Mouse (Mus musculus): ENCODE measurements around the gene Fyttd1. TPM values are rescaled to one million over a fixed set of nuclear protein-coding genes. Genes with fewer than 3 reads are reported as not detected.

The Fyttd1 gene
- polyA plus RNA-seq, 1 experiment from 2014 or later, result 52.7 TPM

GRCm38 (mm10) chr16:32854050-32854571, 23.2 kb upstream of the Fyttd1 start:
- H3K9me3 ChIP-seq (ENCODE audit: control insufficient read depth), result no peaks in the 10 kb centered on the region
- H3K4me1 ChIP-seq (replicated peaks; ENCODE audit: control insufficient read depth, insufficient read depth, low read length), result 0 out of 2 replicates have a peak, but pooled peaks cover 3% of the 10 kb centered on the region
- no peak overlapping the region for H3K4me2 ChIP-seq (replicated peaks; ENCODE audit: low read depth)
- H3K9ac ChIP-seq (ENCODE audit: low read depth, low read length), result no peak overlapping the region
- WGBS, result 74% methylated on average over 2 of the region's 2 CpGs
- TF ChIP-seq CTCF (IDR thresholded peaks at IDR 0.05; ENCODE audit: low read depth), result no peak
- H3K36me3 ChIP-seq (ENCODE audit: control insufficient read depth, insufficient read depth), result peaks cover 28% of the 10 kb centered on the region
- no peaks in the 10 kb centered on the region for H3K27me3 ChIP-seq (replicated peaks; ENCODE audit: control insufficient read depth, insufficient read depth, low read length)
- H3K27ac ChIP-seq (ENCODE audit: low read depth, low read length), result no peak overlapping the region
- H3K4me3 ChIP-seq (ENCODE audit: low read depth, low read length), result no peak overlapping the region
- no peak for ATAC-seq

GRCm38 (mm10) chr16:32856751-32857150, 20.5 kb upstream of the Fyttd1 start:
- Histone ChIP-seq H3K9me3 (ENCODE audit: control insufficient read depth) (no peaks in the 10 kb centered on the region), H3K4me1 (replicated peaks; ENCODE audit: control insufficient read depth, insufficient read depth, low read length) (0 out of 2 replicates have a peak, but pooled peaks cover 3% of the 10 kb centered on the region), H3K4me3 (ENCODE audit: low read depth, low read length) (no peak overlapping the region), H3K27me3 (replicated peaks; ENCODE audit: control insufficient read depth, insufficient read depth, low read length) (no peaks in the 10 kb centered on the region), H3K36me3 (ENCODE audit: control insufficient read depth, insufficient read depth) (peaks cover 33% of the 10 kb centered on the region), H3K4me2 (replicated peaks; ENCODE audit: low read depth) (no peak overlapping the region), H3K9ac (ENCODE audit: low read depth, low read length) (no peak overlapping the region), H3K27ac (ENCODE audit: low read depth, low read length) (no peak overlapping the region)
- no peak for ATAC-seq
- 94% methylated on average over 3 of the region's 3 CpGs for WGBS
- no peak for TF ChIP-seq CTCF (IDR thresholded peaks at IDR 0.05; ENCODE audit: low read depth)

- Histone ChIP-seq H3K4me1 (replicated peaks; ENCODE audit: control insufficient read depth, insufficient read depth, low read length) (0 out of 2 replicates have a peak, but pooled peaks cover 3% of the 10 kb centered on the region), H3K27me3 (replicated peaks; ENCODE audit: control insufficient read depth, insufficient read depth, low read length) (no peaks in the 10 kb centered on the region), H3K4me3 (ENCODE audit: low read depth, low read length) (no peak overlapping the region), H3K9me3 (ENCODE audit: control insufficient read depth) (no peaks in the 10 kb centered on the region), H3K4me2 (replicated peaks; ENCODE audit: low read depth) (peak overlapping the region; percentile 9; the same call in 1 of the 2 replicates), H3K9ac (ENCODE audit: low read depth, low read length) (peak overlapping the region; percentile 12; the same call in 1 of the 2 replicates), H3K27ac (ENCODE audit: low read depth, low read length) (peak overlapping the region; percentile 52), H3K36me3 (ENCODE audit: control insufficient read depth, insufficient read depth) (peaks cover 33% of the 10 kb centered on the region)
- 33% methylated on average over 4 of the region's 4 CpGs for WGBS
- 0 out of 2 replicates have a peak, but pooled peaks have one; percentile 34 for ATAC-seq
- TF ChIP-seq CTCF (IDR thresholded peaks at IDR 0.05; ENCODE audit: low read depth), result no peak
Measured at GRCm38 (mm10) chr16:32858356-32858755, 18.9 kb upstream of the Fyttd1 start.

GRCm38 (mm10) chr16:32858771-32859636, 18.3 kb upstream of the Fyttd1 start:
- 34% methylated on average over 12 of the region's 12 CpGs for WGBS
- ATAC-seq, result peak; percentile 55; the same call in 1 of the 2 replicates
- H3K36me3 ChIP-seq (ENCODE audit: control insufficient read depth, insufficient read depth), result peaks cover 34% of the 10 kb centered on the region
- 0 out of 2 replicates have a peak, but pooled peaks cover 3% of the 10 kb centered on the region for H3K4me1 ChIP-seq (replicated peaks; ENCODE audit: control insufficient read depth, insufficient read depth, low read length)
- TF ChIP-seq CTCF (IDR thresholded peaks at IDR 0.05; ENCODE audit: low read depth), result no peak
- no peaks in the 10 kb centered on the region for H3K27me3 ChIP-seq (replicated peaks; ENCODE audit: control insufficient read depth, insufficient read depth, low read length)
- H3K4me2 ChIP-seq (replicated peaks; ENCODE audit: low read depth), result peak overlapping the region; percentile 9; the same call in 1 of the 2 replicates
- H3K27ac ChIP-seq (ENCODE audit: low read depth, low read length), result peak overlapping the region; percentile 52
- H3K9me3 ChIP-seq (ENCODE audit: control insufficient read depth), result no peaks in the 10 kb centered on the region
- no peak overlapping the region for H3K4me3 ChIP-seq (ENCODE audit: low read depth, low read length)
- peak overlapping the region; percentile 12; the same call in 1 of the 2 replicates for H3K9ac ChIP-seq (ENCODE audit: low read depth, low read length)

GRCm38 (mm10) chr16:32861813-32862385, 15.4 kb upstream of the Fyttd1 start:
- no peak overlapping the region for H3K9ac ChIP-seq (ENCODE audit: low read depth, low read length)
- H3K4me3 ChIP-seq (ENCODE audit: low read depth, low read length), result no peak overlapping the region
- peaks cover 21% of the 10 kb centered on the region for H3K36me3 ChIP-seq (ENCODE audit: control insufficient read depth, insufficient read depth)
- no peak overlapping the region for H3K4me2 ChIP-seq (replicated peaks; ENCODE audit: low read depth)
- TF ChIP-seq CTCF (IDR thresholded peaks at IDR 0.05; ENCODE audit: low read depth), result no peak
- H3K27me3 ChIP-seq (replicated peaks; ENCODE audit: control insufficient read depth, insufficient read depth, low read length), result no peaks in the 10 kb centered on the region
- WGBS, result 91% methylated on average over 3 of the region's 3 CpGs
- no peak overlapping the region for H3K27ac ChIP-seq (ENCODE audit: low read depth, low read length)
- H3K4me1 ChIP-seq (replicated peaks; ENCODE audit: control insufficient read depth, insufficient read depth, low read length), result 0 out of 2 replicates have a peak, but pooled peaks cover 3% of the 10 kb centered on the region
- ATAC-seq, result no peak
- H3K9me3 ChIP-seq (ENCODE audit: control insufficient read depth), result no peaks in the 10 kb centered on the region

- no peaks in the 10 kb centered on the region for H3K9me3 ChIP-seq (ENCODE audit: control insufficient read depth)
- TF ChIP-seq CTCF (IDR thresholded peaks at IDR 0.05; ENCODE audit: low read depth), result no peak
- peaks cover 20% of the 10 kb centered on the region for H3K36me3 ChIP-seq (ENCODE audit: control insufficient read depth, insufficient read depth)
- 82% methylated on average over 4 of the region's 4 CpGs for WGBS
- no peak overlapping the region for H3K27ac ChIP-seq (ENCODE audit: low read depth, low read length)
- 0 out of 2 replicates have a peak overlapping the region, but pooled peaks have one; percentile 13 for H3K4me2 ChIP-seq (replicated peaks; ENCODE audit: low read depth)
- H3K4me3 ChIP-seq (ENCODE audit: low read depth, low read length), result no peak overlapping the region
- H3K9ac ChIP-seq (ENCODE audit: low read depth, low read length), result no peak overlapping the region
- no peaks in the 10 kb centered on the region for H3K27me3 ChIP-seq (replicated peaks; ENCODE audit: control insufficient read depth, insufficient read depth, low read length)
- H3K4me1 ChIP-seq (replicated peaks; ENCODE audit: control insufficient read depth, insufficient read depth, low read length), result peaks cover 9% of the 10 kb centered on the region; the same call in 1 of the 2 replicates
- no peak for ATAC-seq
Measured at GRCm38 (mm10) chr16:32865401-32865800, 11.9 kb upstream of the Fyttd1 start.

Data from intestine, postnatal 0 days (tissue).